ENCODE assay signal across 11 mouse cellular contexts in genomic region chr10:57488591-57488990, GRCm38 (mm10). TPM values are rescaled to one million over a fixed set of nuclear protein-coding genes. Genes with fewer than 3 reads are reported as not detected.
DNase-seq lines count a peak whose midpoint lies in the region; ATAC-seq and TF ChIP-seq lines count a peak whose summit lies in the region.
"Had no signal": no experiment of that assay in that cellular context is flagged by ENCODE, and none has a peak within 500 bp of the region (broad histone marks: within the 10 kb centered on the region; RNA-seq: fewer than 3 reads in every experiment).

No protein-coding gene starts in this region.

- DNase-seq in heart, adult 9 months (ENCODE audit: low spot score in 2 of 2), result no peak
- DNase-seq in CH12.LX (ENCODE audit: extremely low read depth), result no peak
- DNase-seq in forebrain, postnatal 0 days, result no peak
- no peak for DNase-seq in thymus, postnatal 25 days
- DNase-seq in spleen, postnatal 10 days (ENCODE audit: low spot score in 2 of 2), result no peak
- no peak for DNase-seq in thymus, postnatal 36 days
- DNase-seq: cerebellum, adult 9-10 months; left cerebral cortex, postnatal 4 days; spleen, adult 18-20 months had no signal

- dilution Hi-C loops in CH12.LX (cut with MboI; ENCODE audit: extremely low pct_ligation_motif_present, extremely low pct_unique_long_range_greater_than_20kb, low sequenced_read_pairs), result no loop called here

- TF ChIP-seq EP300 in CH12.LX (IDR thresholded peaks at IDR 0.05; ENCODE audit: low read length), result no peak

- no peak overlapping the region for H3K4me3 ChIP-seq in heart, embryonic 15.5 days
- H3K4me3 ChIP-seq in CH12.LX (replicated peaks in 1 of 3; ENCODE audit: low read depth in 2 of 3, low read length in 2 of 3, poor library complexity in 1 of 3), result no peak overlapping the region
- H3K4me3 ChIP-seq in forebrain, postnatal 0 days (ENCODE audit: low read depth, low read length), result no peak overlapping the region
- H3K4me3 ChIP-seq in midbrain, embryonic 13.5 days (replicated peaks), result peak overlapping the region; percentile 96

- peaks cover 3% of the 10 kb centered on the region for H3K79me2 ChIP-seq in CH12.LX (replicated peaks; ENCODE audit: control insufficient read depth, extremely low read depth, insufficient read depth, poor library complexity, severe bottlenecking)

- no peak for ATAC-seq in heart, embryonic 15.5 days (replicated peaks; ENCODE audit: insufficient number of reproducible peaks, insufficient read depth, low FRiP score, low read depth)
- no peak for ATAC-seq in forebrain, postnatal 0 days
- ATAC-seq in midbrain, embryonic 13.5 days, result no peak

- no peaks in the 10 kb centered on the region for H3K9me3 ChIP-seq in heart, embryonic 15.5 days (replicated peaks)
- H3K9me3 ChIP-seq in CH12.LX (replicated peaks; ENCODE audit: low read length), result peaks cover 3% of the 10 kb centered on the region
- H3K9me3 ChIP-seq in forebrain, postnatal 0 days (ENCODE audit: low read length), result 0 out of 2 replicates have a peak, but pooled peaks cover 4% of the 10 kb centered on the region
- H3K9me3 ChIP-seq in midbrain, embryonic 13.5 days, result 0 out of 2 replicates have a peak, but pooled peaks cover 3% of the 10 kb centered on the region

- H3K4me1 ChIP-seq in heart, embryonic 15.5 days (replicated peaks), result peaks cover 17% of the 10 kb centered on the region
- peaks cover 4 to 11% of the 10 kb centered on the region in 2 experiments; a peak in 3 of 4 replicates for H3K4me1 ChIP-seq in CH12.LX (ENCODE audit: control insufficient read depth in 1 of 2, insufficient read depth in 2 of 2)
- H3K4me1 ChIP-seq in forebrain, postnatal 0 days (ENCODE audit: insufficient read depth), result peaks cover 11% of the 10 kb centered on the region; the same call in 1 of the 2 replicates
- peaks cover 32% of the 10 kb centered on the region for H3K4me1 ChIP-seq in midbrain, embryonic 13.5 days (replicated peaks)

- TF ChIP-seq POLR2A in CH12.LX (IDR thresholded peaks at IDR 0.05; ENCODE audit: low read depth, low read length), result no peak

- H3K4me2 ChIP-seq in heart, embryonic 15.5 days, result 0 out of 2 replicates have a peak overlapping the region, but pooled peaks have one; percentile 67
- H3K4me2 ChIP-seq in CH12.LX (ENCODE audit: insufficient read depth, low read depth, poor library complexity, severe bottlenecking), result no peak overlapping the region
- H3K4me2 ChIP-seq in forebrain, postnatal 0 days (ENCODE audit: low read depth), result peak overlapping the region; percentile 50
- H3K4me2 ChIP-seq in midbrain, embryonic 13.5 days (replicated peaks), result peak overlapping the region; percentile 46

- in situ Hi-C loops in CH12.LX (cut with MboI; ENCODE audit: low pct_ligation_motif_present, low pct_unique_long_range_greater_than_20kb, low sequenced_read_pairs), result no loop called here

- no peaks in the 10 kb centered on the region for H3K36me3 ChIP-seq in heart, embryonic 15.5 days
- peaks cover 0 to 3% of the 10 kb centered on the region in 2 experiments for H3K36me3 ChIP-seq in CH12.LX (replicated peaks in 1 of 2; ENCODE audit: control insufficient read depth in 1 of 2, insufficient read depth in 1 of 2, low read length in 1 of 2)
- no peaks in the 10 kb centered on the region for H3K36me3 ChIP-seq in forebrain, postnatal 0 days (ENCODE audit: insufficient read depth)
- H3K36me3 ChIP-seq in midbrain, embryonic 13.5 days, result peaks cover 12% of the 10 kb centered on the region

- no peaks in the 10 kb centered on the region for H3K27me3 ChIP-seq in heart, embryonic 15.5 days
- no peaks in the 10 kb centered on the region for H3K27me3 ChIP-seq in CH12.LX (replicated peaks)
- H3K27me3 ChIP-seq in forebrain, postnatal 0 days (ENCODE audit: insufficient read depth, low read length), result no peaks in the 10 kb centered on the region
- H3K27me3 ChIP-seq in midbrain, embryonic 13.5 days, result no peaks in the 10 kb centered on the region

- no peak overlapping the region for H3K27ac ChIP-seq in heart, embryonic 15.5 days
- no peak overlapping the region for H3K27ac ChIP-seq in CH12.LX (ENCODE audit: insufficient read depth, low read depth)
- H3K27ac ChIP-seq in forebrain, postnatal 0 days (ENCODE audit: low read depth, low read length), result no peak overlapping the region
- no peak overlapping the region for H3K27ac ChIP-seq in midbrain, embryonic 13.5 days

- TF ChIP-seq RAD21 in CH12.LX (IDR thresholded peaks at IDR 0.05; ENCODE audit: low read depth, low read length), result peak; percentile 26

- TF ChIP-seq CTCF in CH12.LX (conservative IDR thresholded peaks at IDR 0.05 in 1 of 2, IDR thresholded peaks at IDR 0.05 in 1 of 2; ENCODE audit: low read depth in 2 of 2, low read length in 2 of 2), result peak in 1 of 2 experiments; percentile 32; a peak in 2 of 4 replicates
- TF ChIP-seq CTCF in forebrain, postnatal 0 days (IDR thresholded peaks at IDR 0.05; ENCODE audit: low read depth), result 0 out of 2 replicates have a peak, but pooled peaks have one; percentile 3

- no peak overlapping the region for H3K9ac ChIP-seq in heart, embryonic 15.5 days
- H3K9ac ChIP-seq in CH12.LX (ENCODE audit: insufficient read depth, low read depth), result no peak overlapping the region
- H3K9ac ChIP-seq in forebrain, postnatal 0 days, result no peak overlapping the region
- no peak overlapping the region; the same call in 1 of the 2 replicates for H3K9ac ChIP-seq in midbrain, embryonic 13.5 days (replicated peaks)

TF ChIP-seq in CH12.LX, 34 proteins besides CTCF, POLR2A, EP300 and RAD21:
- peak; percentile 3; the same call in 1 of the 2 replicates for TF ChIP-seq SMC3 (IDR thresholded peaks at IDR 0.05; ENCODE audit: low read depth, low read length)
- no peak for TF ChIP-seq MYC (IDR thresholded peaks at IDR 0.05; ENCODE audit: low read depth, low read length)

RNA-seq across cellular contexts. Expression of gene Hsf2, which starts 2.4 kb away (rescaled TPM):
- polyA plus RNA-seq in heart, embryonic 15.5 days (2015; fragmentation: Nextera tagmentation; extraction: Ambion mirVana), result 19.9 and 24.0 TPM in 2 replicates
- total RNA-seq in CH12.LX (2012; rRNA removed) (7.2 and 7.4 TPM in 2 replicates), CH12.LX (2014; rRNA removed) (11.9 and 13.3 TPM in 2 replicates)
- 7.5 and 8.4 TPM in 2 replicates for polyA plus RNA-seq in CH12.LX (2012; ENCODE audit: insufficient read length, low read depth)
- 48.0 and 57.7 TPM in 2 replicates for total RNA-seq in forebrain, postnatal 0 days (2014; rRNA removed)
- 44.6 and 47.9 TPM in 2 replicates for polyA plus RNA-seq in forebrain, postnatal 0 days (2015; fragmentation: Nextera tagmentation; extraction: Ambion mirVana)
- polyA plus RNA-seq in midbrain, embryonic 13.5 days (2015; fragmentation: Nextera tagmentation; extraction: Ambion mirVana), result 86.4 and 100 TPM in 2 replicates

RNA-seq across cellular contexts. Expression of gene Serinc1, which starts 43.7 kb away (rescaled TPM):
- polyA plus RNA-seq in heart, embryonic 15.5 days (2015; fragmentation: Nextera tagmentation; extraction: Ambion mirVana), result 139 and 149 TPM in 2 replicates
- total RNA-seq in CH12.LX (2012; rRNA removed), result 39.8 and 40.8 TPM in 2 replicates
- 74.7 and 86.5 TPM in 2 replicates for total RNA-seq in CH12.LX (2014; rRNA removed)
- 54.2 and 56.2 TPM in 2 replicates for polyA plus RNA-seq in CH12.LX (2012; ENCODE audit: insufficient read length, low read depth)
- 421 and 468 TPM in 2 replicates for total RNA-seq in forebrain, postnatal 0 days (2014; rRNA removed)
- 409 and 477 TPM in 2 replicates for polyA plus RNA-seq in forebrain, postnatal 0 days (2015; fragmentation: Nextera tagmentation; extraction: Ambion mirVana)
- polyA plus RNA-seq in midbrain, embryonic 13.5 days (2015; fragmentation: Nextera tagmentation; extraction: Ambion mirVana), result 339 and 384 TPM in 2 replicates
